Mouse (Mus musculus) WW6 (cell line): ENCODE measurements around the gene Nudt2.

Experiments
- DNase-seq: peaks from one replicate; pipeline ENCODE4 v3.0.0-alpha.2; 2013; ENCODE audit warnings: low read depth, low spot score

Gene Nudt2

GRCm38 (mm10) chr4:41520641-41521040 lies 55.7 kb downstream of the Nudt2 start:
- DNase-seq: no peak

DNA sequence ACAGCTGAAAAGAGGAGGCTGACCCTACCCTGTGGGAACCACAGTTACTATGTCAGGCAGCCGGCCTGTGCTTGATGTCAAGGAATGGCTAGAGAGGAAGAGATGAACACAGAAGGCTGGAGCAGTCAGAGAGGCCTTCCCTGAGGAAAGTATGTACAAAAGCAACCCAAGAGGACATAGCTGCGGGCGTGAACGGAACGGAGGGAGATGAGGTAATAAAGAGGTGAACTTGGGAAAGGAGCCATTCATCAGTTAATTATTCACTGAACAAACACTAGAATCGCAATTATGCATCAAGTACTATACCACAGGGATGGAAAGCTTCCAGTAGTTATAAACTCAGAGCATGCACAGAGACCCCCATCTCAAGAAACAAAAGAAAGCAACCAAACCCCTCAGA lies 57.2 kb downstream of the Nudt2 start:
- DNase-seq: no peak

- DNase-seq: no peak
Observed at GRCm38 (mm10) chr4:41522788-41523187, 57.8 kb downstream of the Nudt2 start.

DNA sequence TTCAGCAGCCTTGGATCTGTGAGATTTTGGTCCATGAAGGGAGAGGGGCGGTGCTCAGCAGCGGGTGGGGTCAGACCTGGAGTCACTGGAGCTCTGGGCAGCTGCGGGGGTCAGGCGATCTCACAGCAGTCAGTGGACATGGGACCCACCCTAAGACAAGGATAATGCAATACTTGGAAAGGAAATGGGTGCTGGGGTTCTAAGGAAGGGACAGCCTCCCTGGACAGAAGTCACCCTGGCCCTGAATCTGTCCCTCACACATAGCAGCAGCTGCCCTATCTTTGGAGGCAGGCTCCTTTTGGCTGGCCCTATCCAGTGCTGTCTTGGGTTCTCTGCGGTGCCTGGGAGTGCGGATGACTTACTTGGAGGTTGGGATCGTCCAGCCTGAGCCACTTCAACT lies 58.9 kb downstream of the Nudt2 start:
- DNase-seq: no peak

DNA sequence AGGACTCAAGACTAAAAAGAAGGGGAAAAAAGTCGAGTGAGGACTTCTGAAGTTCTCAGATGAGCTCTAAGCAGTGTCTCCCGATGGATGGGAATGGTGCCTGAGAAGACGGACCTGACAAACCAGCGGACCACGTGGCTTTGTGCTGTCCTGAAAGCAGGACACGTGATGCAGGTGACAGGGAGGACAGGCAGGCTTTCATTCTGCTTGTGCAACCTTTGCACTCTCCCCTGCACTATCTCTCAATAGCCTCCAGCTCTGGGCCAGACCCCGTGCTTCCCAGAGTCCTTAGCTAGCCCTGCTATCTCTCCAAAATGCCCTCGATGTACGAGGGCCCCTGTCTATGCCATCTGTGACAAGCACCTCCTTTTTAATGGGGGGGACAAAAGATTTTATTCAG lies 59.9 kb downstream of the Nudt2 start:
- DNase-seq: no peak

DNA sequence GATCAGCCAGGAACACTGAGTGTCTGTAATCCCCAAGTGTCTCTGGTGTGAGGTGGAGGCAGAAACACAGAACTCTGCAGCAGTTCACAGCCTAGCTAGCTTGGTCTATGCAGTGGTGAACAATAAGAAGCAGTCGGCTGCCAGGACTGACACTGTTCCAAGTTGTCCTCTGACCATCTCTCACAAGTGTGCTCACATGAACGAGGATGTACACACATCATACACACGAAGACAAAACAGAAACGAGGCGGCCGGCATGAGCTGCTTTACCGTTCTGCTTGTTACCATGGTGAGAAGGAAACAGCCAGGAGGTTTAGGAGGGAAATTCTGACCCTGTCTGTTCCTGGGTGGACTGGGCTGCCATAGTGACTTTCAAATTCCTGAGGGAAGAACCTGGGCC lies 61.6 kb downstream of the Nudt2 start:
- no peak for DNase-seq

DNA sequence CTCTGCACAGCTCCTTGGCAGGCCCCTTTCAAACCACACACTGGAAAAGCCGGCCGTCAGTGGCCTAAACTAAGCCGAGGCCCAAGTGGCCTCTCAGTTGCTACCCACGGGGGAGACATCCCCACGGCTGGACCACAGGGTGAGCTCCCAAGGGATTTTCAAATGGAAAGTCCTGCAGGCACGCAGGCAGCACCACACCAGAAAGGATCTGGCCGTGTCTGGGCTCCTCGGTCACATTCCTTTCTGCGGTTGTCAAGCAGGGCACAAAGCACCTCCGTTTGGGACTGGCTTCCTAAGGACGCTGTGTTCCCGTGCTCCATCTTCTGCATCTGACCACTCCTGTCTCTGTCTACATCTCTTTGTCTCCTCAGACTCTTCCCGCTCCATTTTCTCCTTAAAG lies 62.1 kb downstream of the Nudt2 start:
- no peak for DNase-seq

- no peak for DNase-seq
Observed at GRCm38 (mm10) chr4:41527996-41528395, 63.0 kb downstream of the Nudt2 start.
